Comparison of ENCODE assay signal across 7 mouse cellular contexts in genomic region chr3:89613526-89614523, GRCm38 (mm10).
A peak's percentile ranks its signal among the peaks of the same experiment; 100 is the strongest.
DNase-seq lines count a peak whose midpoint lies in the region; ATAC-seq and TF ChIP-seq lines count a peak whose summit lies in the region.

No protein-coding gene starts in this region.

- H3K4me1 ChIP-seq in embryonic facial prominence, embryonic 13.5 days, result peaks cover 14% of the 10 kb centered on the region
- H3K4me1 ChIP-seq in heart, embryonic 12.5 days (replicated peaks), result peaks cover 15% of the 10 kb centered on the region
- H3K4me1 ChIP-seq in kidney, embryonic 14.5 days (ENCODE audit: control insufficient read depth, insufficient read depth, low read length), result peaks cover 15% of the 10 kb centered on the region
- H3K4me1 ChIP-seq in olfactory bulb, adult 2 months (ENCODE audit: control insufficient read depth, insufficient read depth, low read length), result peaks cover 18% of the 10 kb centered on the region

- intact Hi-C loops in left cerebral cortex, postnatal 4 days (cut with DNase I), result no loop called here

- peak; percentile 80 for DNase-seq in brain, adult 2 months (ENCODE audit: low read depth, low spot score)
- peak; percentile 88 for DNase-seq in left cerebral cortex, postnatal 4 days

- no peaks in the 10 kb centered on the region for H3K36me3 ChIP-seq in embryonic facial prominence, embryonic 13.5 days
- H3K36me3 ChIP-seq in heart, embryonic 12.5 days, result no peaks in the 10 kb centered on the region
- H3K36me3 ChIP-seq in kidney, embryonic 14.5 days (ENCODE audit: control insufficient read depth, insufficient read depth, low read length), result no peaks in the 10 kb centered on the region

- H3K27me3 ChIP-seq in embryonic facial prominence, embryonic 13.5 days, result no peaks in the 10 kb centered on the region
- no peaks in the 10 kb centered on the region for H3K27me3 ChIP-seq in heart, embryonic 12.5 days (replicated peaks)
- no peaks in the 10 kb centered on the region for H3K27me3 ChIP-seq in kidney, embryonic 14.5 days (ENCODE audit: control insufficient read depth, insufficient read depth, low read length)

- H3K27ac ChIP-seq in embryonic facial prominence, embryonic 13.5 days, result peak overlapping the region; percentile 69
- H3K27ac ChIP-seq in heart, embryonic 12.5 days (ENCODE audit: poor library complexity, severe bottlenecking), result peak overlapping the region; percentile 17
- H3K27ac ChIP-seq in kidney, embryonic 14.5 days (ENCODE audit: low read depth, low read length), result peak overlapping the region; percentile 25; the same call in 1 of the 2 replicates
- H3K27ac ChIP-seq in olfactory bulb, adult 2 months (ENCODE audit: insufficient read depth, low read depth, low read length), result peak overlapping the region; percentile 58

- peak overlapping the region; percentile 9 for H3K4me2 ChIP-seq in embryonic facial prominence, embryonic 13.5 days
- peak overlapping the region; percentile 28; the same call in 1 of the 2 replicates for H3K4me2 ChIP-seq in heart, embryonic 12.5 days
- no peak overlapping the region for H3K4me2 ChIP-seq in kidney, embryonic 14.5 days (replicated peaks; ENCODE audit: low read depth, low read length)

- H3K4me3 ChIP-seq in embryonic facial prominence, embryonic 13.5 days, result no peak overlapping the region
- no peak overlapping the region for H3K4me3 ChIP-seq in heart, embryonic 12.5 days
- H3K4me3 ChIP-seq in kidney, embryonic 14.5 days (ENCODE audit: low read length), result no peak overlapping the region
- no peak overlapping the region for H3K4me3 ChIP-seq in olfactory bulb, adult 2 months (ENCODE audit: insufficient read depth, low read depth, low read length)

- peak overlapping the region; percentile 54; the same call in 1 of the 2 replicates for H3K9ac ChIP-seq in embryonic facial prominence, embryonic 13.5 days
- H3K9ac ChIP-seq in heart, embryonic 12.5 days, result peak overlapping the region; percentile 54; the same call in 1 of the 2 replicates
- no peak overlapping the region for H3K9ac ChIP-seq in kidney, embryonic 14.5 days (ENCODE audit: low read depth, low read length)

- WGBS in embryonic facial prominence, embryonic 13.5 days, result 38% methylated on average over 18 of the region's 18 CpGs
- WGBS in heart, embryonic 12.5 days, result 32% methylated on average over 18 of the region's 18 CpGs
- WGBS in kidney, embryonic 14.5 days, result 33% methylated on average over 18 of the region's 18 CpGs
- 20% methylated on average over 18 of the region's 18 CpGs for WGBS in olfactory bulb, adult 2 months

- TF ChIP-seq POLR2A in olfactory bulb, adult 2 months (IDR thresholded peaks at IDR 0.05; ENCODE audit: insufficient read depth, low read depth, low read length), result no peak

- no peak for TF ChIP-seq CTCF in olfactory bulb, adult 2 months (IDR thresholded peaks at IDR 0.05; ENCODE audit: insufficient read depth, low read depth, low read length)

- ATAC-seq in embryonic facial prominence, embryonic 13.5 days (ENCODE audit: insufficient number of reproducible peaks, insufficient read depth, low FRiP score, low TSS enrichment, low read depth), result peak; percentile 72; the same call in 1 of the 2 replicates
- peak; percentile 77; the same call in 1 of the 2 replicates for ATAC-seq in heart, embryonic 12.5 days (ENCODE audit: insufficient number of reproducible peaks, low FRiP score)
- ATAC-seq in kidney, embryonic 14.5 days (ENCODE audit: low FRiP score, low TSS enrichment), result peak; percentile 87
- ATAC-seq in monocyte, adult 5-6 weeks (replicated peaks; ENCODE audit: insufficient number of reproducible peaks, low FRiP score, low TSS enrichment, poor library complexity, severe bottlenecking), result no peak

- H3K9me3 ChIP-seq in embryonic facial prominence, embryonic 13.5 days, result no peaks in the 10 kb centered on the region
- no peaks in the 10 kb centered on the region for H3K9me3 ChIP-seq in heart, embryonic 12.5 days (replicated peaks)
- no peaks in the 10 kb centered on the region for H3K9me3 ChIP-seq in kidney, embryonic 14.5 days (ENCODE audit: control insufficient read depth, low read length)

Comparison
In these comparisons a context has a peak if more than half of its experiments do, and no peak if none do; other contexts are left out.
1. H3K27ac ChIP-seq: peak in every context shown above with its lines; median percentile 69 in embryonic facial prominence, embryonic 13.5 days; 58 in olfactory bulb, adult 2 months; 25 in kidney, embryonic 14.5 days; 17 in heart, embryonic 12.5 days.